Mouse (Mus musculus) heart, adult 8-10 months (tissue): ENCODE data around the gene Ptpdc1. TPM values are rescaled to one million over a fixed set of nuclear protein-coding genes. Genes with fewer than 3 reads are reported as not detected.

Source experiments
- DNase-seq: peaks from one replicate; pipeline ENCODE4 v3.0.0; 2022; ENCODE audit warnings: low spot score
- microRNA-seq: library from miRNA; unstranded; fragments of <30 nt; microRNA quantifications from one replicate; pipeline ENCODE4 v1.2.0, GENCODE M21; 2022
- total RNA-seq, 4 experiments: library from RNA; stranded (reverse); gene quantifications; 2 replicates each; pipeline ENCODE4 v1.2.4; 2022

The Ptpdc1 gene
- total RNA-seq, 4 experiments from 2014 or later, result 4.7 to 5.9 (median 5.7) TPM

DNA sequence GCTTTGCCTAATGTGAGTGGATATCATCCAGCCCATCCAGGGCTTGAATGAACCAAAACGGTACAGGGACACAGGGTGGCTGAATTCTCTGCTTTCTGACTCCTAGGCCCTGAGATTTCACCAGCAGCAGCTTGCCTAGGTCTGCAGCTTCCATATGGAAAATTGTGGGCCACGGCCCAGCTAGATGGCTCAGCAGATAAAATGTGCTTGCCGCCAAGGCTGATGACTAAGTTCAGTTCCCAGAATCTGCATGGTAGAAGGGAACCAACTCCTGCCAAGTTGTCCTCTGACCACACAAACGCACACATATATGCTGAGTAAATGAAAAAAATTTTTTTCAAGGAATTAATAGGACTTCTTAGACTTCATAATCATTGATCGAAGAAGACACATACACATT is 77.2 kb downstream of the Ptpdc1 start:
- DNase-seq, result no peak

DNA sequence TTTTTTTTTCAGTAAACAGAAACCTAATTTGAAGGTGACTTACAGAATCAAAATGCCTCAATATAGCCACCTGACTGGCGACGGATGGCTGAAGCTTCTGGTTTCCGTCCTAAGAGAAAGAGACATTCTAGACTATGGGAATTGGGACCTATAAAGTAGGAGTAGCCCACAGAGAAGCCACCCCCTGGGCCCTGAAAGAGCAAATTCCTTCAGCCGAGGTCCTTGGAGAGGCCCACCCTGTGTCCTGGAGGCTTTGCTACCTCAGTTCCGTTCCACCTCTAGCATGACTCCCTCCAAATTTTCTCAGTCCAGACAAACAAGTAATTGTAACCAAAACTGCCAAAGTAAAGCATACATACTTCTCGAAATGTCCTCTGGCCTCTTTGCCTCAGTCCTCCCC is 77.8 kb downstream of the Ptpdc1 start:
- no peak for DNase-seq

- DNase-seq, result peak; percentile 99
These were observed 79.0 kb downstream of the Ptpdc1 start for GRCm38 (mm10) chr13:48546330-48546917.

DNA sequence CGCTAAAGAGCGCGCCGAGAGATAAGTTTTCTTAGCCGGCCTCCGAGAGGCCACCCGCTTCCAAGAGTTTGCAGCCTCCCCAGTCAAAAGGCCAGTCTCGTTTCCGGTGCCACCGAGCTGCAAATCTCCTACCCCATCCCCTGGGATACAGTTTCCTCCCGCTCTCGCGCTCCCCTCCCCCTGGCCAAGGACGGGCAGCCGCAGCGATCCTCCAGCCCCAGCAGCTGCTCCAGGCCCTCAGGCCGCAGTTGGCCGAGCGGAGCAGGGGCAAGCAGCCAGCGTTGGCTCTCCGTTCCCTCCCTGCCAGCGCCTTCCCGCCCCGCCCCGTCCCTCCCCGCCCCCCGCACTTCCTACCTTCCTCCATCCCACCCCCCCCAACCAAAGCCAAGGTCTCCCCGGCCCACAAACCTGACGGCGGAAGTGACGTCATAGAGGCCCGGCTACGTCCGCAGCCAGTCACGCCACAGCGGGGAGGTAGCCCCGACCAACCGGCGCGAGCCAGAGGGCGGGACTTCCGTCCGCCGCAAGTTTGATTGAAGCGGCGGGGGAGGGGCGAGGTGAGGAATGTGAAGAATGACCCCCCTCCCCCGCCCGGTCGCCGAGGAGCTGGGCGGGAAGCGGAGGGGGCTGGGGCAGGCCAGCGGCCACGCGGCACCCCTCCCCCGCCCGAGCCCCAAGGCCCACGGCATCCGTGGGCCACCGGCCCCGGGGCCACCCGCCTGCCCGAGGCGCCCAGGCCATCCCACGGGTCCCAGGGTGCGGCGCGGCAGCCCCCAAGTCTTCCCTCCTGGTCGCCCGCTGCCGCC is 79.8 kb downstream of the Ptpdc1 start:
- DNase-seq, result peak; percentile 93

GRCm38 (mm10) chr13:48544867-48545266 is 80.6 kb downstream of the Ptpdc1 start:
- DNase-seq, result no peak

DNA sequence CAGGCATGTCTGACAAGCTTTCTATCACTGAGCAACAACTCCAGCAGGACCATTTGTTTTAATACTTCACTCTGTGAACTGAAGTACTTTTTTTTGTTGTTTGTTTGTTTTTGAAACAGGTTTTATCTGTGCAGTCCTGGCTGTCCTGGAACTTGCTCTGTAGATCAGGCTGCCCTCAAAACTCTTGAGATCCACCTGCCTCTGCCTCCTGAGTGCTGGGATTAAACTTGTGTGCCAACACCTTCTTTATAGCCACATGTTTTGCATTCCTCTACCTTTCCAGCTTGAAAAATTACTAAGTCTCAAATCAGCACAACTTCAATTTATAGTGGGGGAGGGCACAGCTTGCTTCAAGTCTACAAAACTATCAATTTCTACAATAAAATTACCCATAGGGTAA is 81.1 kb downstream of the Ptpdc1 start:
- no peak for DNase-seq

- DNase-seq, result no peak
These were observed 85.0 kb downstream of the Ptpdc1 start for GRCm38 (mm10) chr13:48540488-48540887.

GRCm38 (mm10) chr13:48533441-48533840 is 92.0 kb downstream of the Ptpdc1 start:
- DNase-seq, result no peak

- no peak for DNase-seq
These were observed 94.0 kb downstream of the Ptpdc1 start for GRCm38 (mm10) chr13:48531448-48531847.

- no peak for DNase-seq
These were observed 94.8 kb downstream of the Ptpdc1 start for GRCm38 (mm10) chr13:48530685-48531084.

GRCm38 (mm10) chr13:48529028-48529427 is 96.4 kb downstream of the Ptpdc1 start:
- no peak for DNase-seq

GRCm38 (mm10) chr13:48528123-48528871 is 97.2 kb downstream of the Ptpdc1 start:
- peak; percentile 83 for DNase-seq

Small RNA genes lying within 50 kb of the gene (microRNA-seq; reads per million reads assigned to microRNA genes)
- gene Gm24111, result not detected
- 1,050 reads per million, percentile 83 among the genes with 10 or more reads in this experiment for gene Mirlet7a-1
- 71,527 reads per million, percentile 99 among the genes with 10 or more reads in this experiment for gene Mirlet7d
- not detected for gene Mirlet7f-1

Other genes starting within 250 kb of the Ptpdc1 start
- 1 to 10 TPM; 3.8 to 7.6 (median 5.4) TPM for gene Zfp169, start 112.2 kb downstream of the Ptpdc1 start, total RNA-seq
- gene A830005F24Rik, start 112.1 kb downstream of the Ptpdc1 start, total RNA-seq, result not detected
- gene Barx1, start 37.3 kb upstream of the Ptpdc1 start, total RNA-seq, result not detected
- 10 to 100 TPM; 26.8 to 31.5 (median 29.9) TPM for gene Phf2, start 245.5 kb upstream of the Ptpdc1 start, total RNA-seq